Mouse (Mus musculus): Measurements from ENCODE around the gene Neo1. TPM values are rescaled to one million over a fixed set of nuclear protein-coding genes. Genes with fewer than 3 reads are reported as not detected.

Gene Neo1
- total RNA-seq, 2 experiments from 2014 or later: 40.7 to 45.0 TPM

DNA sequence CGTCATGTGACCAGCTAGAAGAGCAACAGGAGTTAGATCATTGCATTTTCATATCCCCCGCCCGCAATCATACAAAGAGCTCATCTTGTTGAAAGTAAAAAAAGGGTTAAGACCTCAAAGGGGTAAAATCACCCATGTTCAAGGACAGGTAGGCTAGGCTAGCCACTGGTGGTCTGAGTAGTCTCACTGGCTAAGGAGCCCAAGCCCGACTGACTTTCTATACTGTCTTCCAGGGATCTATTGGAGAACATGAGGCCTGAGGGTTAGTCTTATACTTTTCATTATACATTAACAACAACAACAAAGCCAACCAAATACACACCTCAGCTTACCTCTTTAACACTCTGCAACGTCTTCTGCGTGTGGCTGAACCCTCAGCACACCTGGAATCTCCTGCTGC, 160.8 kb downstream of the Neo1 start:
- no peak for DNase-seq (ENCODE audit: low spot score)
- intact Hi-C loops (cut with DNase I): loop anchor here (10.0 kb wide), 1 partner anchor 101 kb away; no protein-coding TSS in a partner anchor

DNA sequence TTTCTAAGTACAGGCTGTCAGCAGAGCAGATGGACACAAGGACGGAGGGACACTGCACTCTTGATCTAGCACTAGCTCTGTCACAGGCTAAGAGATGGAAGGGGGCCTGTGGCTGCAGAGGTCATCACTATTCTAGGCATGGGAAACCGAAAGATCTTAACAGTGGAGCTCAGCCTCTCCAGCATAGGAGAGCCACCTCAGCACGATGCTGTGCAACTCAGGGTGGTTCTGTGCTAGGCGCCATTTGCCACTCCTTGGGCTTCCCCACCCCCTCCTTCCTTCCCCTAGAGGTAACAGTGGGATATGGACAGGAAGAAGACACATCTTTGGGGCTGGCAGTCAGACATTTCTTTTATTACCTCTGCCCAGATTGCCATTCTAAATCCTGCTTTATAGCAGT, 161.9 kb downstream of the Neo1 start:
- DNase-seq (ENCODE audit: low spot score): no peak
- intact Hi-C loops (cut with DNase I): loop anchor here (1.0 to 10.0 kb wide), 4 partner anchors 100 to 332 kb away; no protein-coding TSS in a partner anchor

DNA sequence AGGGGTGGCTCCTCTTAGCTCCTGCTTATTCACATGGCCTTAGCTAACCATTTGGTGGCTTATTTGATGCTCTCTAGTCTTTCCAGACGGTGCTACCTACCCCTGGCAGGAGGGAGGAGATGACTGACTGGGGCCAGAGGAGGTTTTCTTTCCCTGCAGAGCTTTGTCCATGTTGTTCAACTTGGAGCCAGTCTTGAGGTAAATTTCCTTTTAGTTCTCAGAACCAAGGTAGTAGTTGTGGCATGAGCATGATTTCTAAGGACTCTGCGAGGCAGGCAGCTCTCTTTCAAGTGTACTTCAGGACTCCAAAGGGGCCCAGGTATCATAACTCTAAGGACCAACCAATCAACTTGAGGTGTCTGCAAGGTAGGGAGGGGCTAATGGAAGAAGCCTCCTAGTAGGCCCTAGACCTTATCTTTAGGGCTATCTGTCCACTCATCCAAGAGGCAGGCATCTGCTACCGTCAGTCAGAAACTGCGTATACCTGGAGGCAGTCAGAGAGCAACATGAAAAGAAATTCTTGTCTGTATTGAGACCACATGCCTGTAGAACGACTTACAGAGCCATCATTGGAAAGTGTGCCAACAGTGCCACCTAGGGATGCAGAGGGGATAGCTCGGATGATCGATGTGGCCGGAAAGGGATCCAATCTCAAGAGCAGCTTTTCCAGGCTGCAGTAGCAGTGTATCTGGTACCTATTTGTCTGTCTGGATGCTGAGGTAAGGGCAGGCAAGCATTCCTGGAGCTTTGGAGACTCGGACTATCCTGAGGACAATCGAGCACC, 162.5 kb downstream of the Neo1 start:
- DNase-seq (ENCODE audit: low spot score): no peak
- intact Hi-C loops (cut with DNase I): loop anchor here (1.0 to 10.0 kb wide), 4 partner anchors 99 to 331 kb away; no protein-coding TSS in a partner anchor

DNA sequence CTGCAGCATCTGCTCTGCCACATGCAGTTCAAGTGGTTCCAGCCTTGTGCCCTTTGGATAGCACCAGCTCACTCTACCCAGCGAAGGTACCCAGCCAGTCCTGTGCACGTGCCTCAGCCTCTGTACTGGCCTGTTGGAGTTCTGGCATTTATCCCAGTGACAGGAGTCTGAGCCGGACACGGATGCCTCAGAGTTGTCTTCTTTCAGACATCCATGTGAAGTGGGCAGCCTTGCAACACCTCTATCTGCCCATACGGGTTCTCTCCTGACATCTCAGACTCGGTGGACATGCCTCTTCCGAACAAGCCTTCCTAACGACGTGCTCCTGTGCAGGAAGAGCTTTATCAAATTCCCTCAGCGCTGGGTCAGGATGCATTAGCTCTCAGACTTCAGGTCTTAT, 165.1 kb downstream of the Neo1 start:
- intact Hi-C loops (cut with DNase I): loop anchor here (5.0 to 10.0 kb wide), 3 partner anchors 96 to 329 kb away; no protein-coding TSS in a partner anchor
- no peak for DNase-seq (ENCODE audit: low spot score)

DNA sequence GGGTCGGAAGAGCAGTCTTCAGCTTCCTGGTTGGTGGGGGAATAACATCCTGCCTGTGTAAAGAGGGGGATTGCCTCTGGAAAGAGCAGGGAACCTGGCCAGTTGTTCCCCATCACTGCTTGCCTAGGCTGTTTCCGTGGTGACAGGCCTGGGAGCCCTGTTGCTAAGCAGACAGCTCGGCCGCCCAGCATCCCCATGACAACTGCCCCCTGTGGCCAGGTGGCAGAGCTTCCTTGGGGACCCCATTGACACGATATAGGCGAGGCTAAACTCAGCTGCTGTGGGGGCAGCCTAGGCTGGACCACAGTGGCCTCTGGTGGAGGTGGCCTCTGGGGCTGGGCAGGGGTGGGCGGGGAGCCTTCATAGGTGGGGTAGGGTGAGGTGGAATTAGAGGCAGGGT, 172.4 kb downstream of the Neo1 start:
- no peak for DNase-seq (ENCODE audit: low spot score)
- intact Hi-C loops (cut with DNase I): no loop called here

DNA sequence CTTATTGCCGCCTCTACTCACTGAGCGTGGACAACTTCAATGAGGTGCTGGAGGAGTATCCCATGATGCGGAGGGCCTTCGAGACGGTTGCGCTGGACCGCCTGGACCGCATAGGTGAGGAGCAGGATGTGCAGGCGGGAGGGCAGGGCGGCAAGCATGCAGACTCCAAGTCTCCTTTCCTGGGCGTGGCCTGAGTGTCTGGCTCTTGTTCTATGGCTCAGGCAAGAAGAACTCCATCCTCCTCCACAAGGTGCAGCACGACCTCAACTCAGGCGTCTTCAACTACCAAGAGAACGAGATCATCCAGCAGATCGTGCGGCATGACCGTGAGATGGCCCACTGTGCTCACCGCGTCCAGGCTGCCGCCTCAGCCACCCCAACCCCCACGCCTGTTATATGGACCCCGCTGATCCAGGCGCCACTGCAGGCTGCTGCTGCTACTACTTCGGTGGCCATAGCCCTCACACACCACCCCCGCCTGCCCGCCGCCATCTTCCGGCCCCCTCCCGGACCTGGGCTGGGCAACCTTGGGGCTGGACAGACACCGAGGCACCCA, 177.1 kb downstream of the Neo1 start:
- DNase-seq (ENCODE audit: low spot score): no peak
- intact Hi-C loops (cut with DNase I): no loop called here

DNA sequence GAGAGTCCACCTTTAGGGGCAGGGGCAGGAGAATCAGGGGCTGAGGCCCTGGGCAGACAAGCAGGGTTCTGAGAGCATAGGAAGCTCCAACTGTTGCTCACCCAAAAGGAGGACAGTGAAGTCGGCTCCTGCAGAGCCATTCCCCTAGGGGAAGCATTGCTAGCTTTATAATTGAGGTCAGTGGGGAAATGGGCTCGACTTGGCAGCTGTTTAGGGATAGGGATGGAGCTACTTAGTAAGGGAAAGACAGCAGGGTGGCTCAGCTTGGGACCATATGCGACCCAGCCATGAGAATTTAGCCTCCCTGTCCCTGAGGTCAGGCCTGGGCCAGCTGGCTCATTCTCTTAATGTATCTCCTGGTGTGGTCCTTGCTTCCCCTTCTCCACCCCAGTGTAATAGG, 181.3 kb downstream of the Neo1 start:
- intact Hi-C loops (cut with DNase I): no loop called here
- no peak for DNase-seq (ENCODE audit: low spot score)

DNA sequence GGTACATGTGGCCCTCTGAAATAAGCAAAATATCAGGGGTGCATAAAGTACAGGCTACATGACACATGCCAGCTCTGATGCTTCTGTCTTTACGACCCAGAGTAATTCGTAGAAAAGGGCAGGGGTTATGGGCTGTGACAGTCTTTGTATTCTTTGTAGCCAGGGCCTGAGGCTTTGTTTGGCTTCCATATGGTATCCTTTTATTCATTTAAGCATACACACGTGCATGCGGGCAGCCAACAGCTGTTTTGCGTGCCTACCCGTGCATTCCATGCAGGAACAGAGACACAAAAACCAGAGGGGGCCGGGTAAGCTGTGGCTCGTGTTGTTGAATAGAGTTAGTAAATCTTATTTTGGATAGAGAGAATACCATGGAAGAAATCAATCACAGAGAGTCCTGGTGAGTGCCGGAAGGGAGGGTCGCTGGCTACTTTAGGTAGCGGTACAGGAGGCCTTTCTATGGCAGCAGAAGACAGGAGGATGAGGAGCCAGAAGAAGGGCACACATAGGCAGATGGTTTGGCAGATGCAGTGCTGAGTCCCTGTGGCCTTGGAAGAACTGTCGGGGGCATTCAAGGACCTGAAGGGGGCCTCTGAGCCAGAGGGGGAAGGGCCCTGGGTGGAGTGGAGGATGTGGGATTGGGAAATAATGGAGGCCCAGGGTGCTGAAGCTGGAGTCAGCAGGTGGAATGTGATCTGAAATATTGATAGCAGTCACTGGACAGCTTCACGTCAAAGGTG, 186.5 kb downstream of the Neo1 start:
- DNase-seq (ENCODE audit: low spot score): no peak
- intact Hi-C loops (cut with DNase I): no loop called here

DNA sequence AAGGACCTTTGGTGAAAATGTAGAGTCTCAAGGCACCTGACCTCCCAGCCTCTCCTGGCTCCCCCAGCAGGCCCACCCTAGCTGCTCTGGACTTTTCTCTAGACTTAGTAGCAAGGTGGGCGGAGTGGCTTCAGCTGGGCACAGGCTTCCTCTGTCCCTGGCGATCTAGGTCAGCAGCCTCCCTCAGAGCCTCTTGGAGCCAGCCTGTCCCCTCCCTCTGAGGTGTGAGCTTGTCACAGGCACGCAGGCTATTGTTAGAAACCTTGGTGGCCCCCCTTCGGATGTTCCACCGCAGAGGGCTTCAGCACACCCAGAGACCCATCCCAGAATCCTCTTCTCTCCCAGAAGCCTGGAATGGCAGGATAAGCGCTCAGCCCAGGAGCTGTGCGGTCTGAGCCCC, 188.6 kb downstream of the Neo1 start:
- intact Hi-C loops (cut with DNase I): no loop called here

DNA sequence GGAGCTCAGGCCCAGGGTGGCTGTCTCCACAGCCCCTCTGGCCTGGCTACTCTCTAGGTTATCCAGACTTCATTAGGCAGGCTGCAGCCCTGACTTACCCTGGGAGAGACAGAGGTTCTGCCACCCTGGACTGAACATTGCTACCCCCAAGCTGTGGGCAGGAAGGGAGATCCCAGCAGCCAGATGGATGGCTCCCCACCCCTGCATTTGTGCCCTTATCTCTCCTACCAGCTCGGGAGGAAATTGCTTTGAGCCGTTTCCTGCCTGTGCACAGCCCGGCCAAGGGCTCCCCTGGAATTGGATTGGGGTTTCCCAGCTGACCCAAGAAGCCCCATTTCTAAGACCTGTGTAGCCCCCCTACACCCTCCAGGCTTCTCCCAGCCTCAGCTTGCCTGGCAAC, 189.2 kb downstream of the Neo1 start:
- DNase-seq (ENCODE audit: low spot score): no peak
- intact Hi-C loops (cut with DNase I): no loop called here

More for the DNA sequence above, 188.6 kb downstream of the Neo1 start:
- DNase-seq (ENCODE audit: low spot score): no peak

DNA sequence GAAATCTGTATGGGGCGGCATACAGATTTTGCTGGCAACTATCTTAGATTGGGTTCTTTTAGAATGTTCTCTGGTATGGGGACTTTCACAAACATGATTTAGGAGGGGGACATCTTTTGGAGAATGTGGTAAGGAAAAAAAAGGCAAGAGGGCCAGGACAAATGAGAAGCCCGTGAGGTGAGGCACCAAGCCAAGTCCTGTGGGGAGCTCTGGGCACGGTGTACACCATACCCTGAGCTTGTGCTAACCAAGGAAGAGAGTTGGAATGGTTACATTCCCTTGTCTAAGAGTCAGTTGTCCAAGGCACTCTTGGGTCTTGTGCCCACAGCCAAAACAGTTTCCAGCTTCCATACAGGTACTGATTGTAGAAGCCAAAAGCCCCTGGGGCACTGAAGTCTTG, 191.6 kb downstream of the Neo1 start:
- no peak for DNase-seq (ENCODE audit: low spot score)
- intact Hi-C loops (cut with DNase I): no loop called here

DNA sequence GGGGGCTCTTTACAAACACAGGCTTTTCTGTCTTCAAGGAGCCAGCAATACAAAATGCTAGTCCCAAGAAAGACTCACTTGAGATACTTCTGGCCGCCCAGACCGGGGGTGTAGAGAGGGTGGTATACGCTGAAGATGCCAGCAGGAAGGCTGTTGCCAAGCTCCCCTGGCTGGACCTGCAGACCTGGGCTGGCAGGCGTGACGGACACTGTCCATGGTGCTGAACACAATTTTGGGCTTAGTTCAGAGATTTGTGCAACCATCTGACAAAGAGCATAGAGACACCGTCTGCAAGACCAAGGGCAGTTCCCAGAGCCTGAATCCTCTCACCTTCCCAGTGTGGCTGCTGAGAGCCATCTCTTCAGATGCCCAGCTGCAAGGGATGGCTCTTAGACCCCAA, 194.6 kb downstream of the Neo1 start:
- no peak for DNase-seq (ENCODE audit: low spot score)

DNA sequence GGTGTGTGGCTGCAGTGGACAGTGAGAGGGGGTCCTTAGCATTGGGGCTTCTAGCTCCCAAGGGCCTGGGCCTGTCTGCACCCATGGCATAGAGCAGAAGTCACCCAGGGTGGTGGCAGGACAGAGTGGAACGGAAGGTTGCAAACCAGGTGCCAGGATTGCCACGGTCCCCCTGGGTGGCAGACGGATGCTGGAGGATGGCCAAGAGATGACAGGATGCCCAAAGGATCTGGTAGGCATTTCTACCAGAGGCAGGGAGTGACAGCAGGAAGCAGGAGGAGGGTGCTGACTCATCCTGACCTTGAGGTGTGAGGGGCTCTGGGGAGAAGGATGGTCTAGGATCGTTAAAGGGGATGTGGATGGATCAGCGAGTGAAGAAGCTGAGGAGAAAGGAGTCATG, 197.7 kb downstream of the Neo1 start:
- no peak for DNase-seq (ENCODE audit: low spot score)
- intact Hi-C loops (cut with DNase I): no loop called here

More for the DNA sequence above, 194.6 kb downstream of the Neo1 start:
- intact Hi-C loops (cut with DNase I): no loop called here

DNA sequence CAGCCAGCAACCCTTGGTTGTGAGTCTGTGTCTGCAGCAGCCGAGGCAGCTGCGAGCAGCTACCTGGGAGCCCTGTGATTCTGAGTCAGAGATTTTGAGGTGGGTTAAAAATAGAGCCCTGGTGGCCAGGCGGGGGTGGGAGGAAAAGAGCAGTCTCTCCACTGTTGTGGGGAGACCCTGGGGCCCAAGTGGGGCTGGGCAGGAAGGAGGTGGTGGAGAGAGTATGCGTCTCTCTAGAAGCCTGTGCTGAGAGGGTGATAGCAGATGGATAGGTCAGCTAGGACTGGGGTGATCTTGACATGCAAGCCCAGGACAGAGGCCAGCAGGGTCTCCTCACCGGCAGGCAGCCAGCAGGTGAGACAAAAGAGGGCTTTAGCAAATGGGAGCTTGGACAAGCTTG, 199.1 kb downstream of the Neo1 start:
- intact Hi-C loops (cut with DNase I): no loop called here
- DNase-seq (ENCODE audit: low spot score): no peak

DNA sequence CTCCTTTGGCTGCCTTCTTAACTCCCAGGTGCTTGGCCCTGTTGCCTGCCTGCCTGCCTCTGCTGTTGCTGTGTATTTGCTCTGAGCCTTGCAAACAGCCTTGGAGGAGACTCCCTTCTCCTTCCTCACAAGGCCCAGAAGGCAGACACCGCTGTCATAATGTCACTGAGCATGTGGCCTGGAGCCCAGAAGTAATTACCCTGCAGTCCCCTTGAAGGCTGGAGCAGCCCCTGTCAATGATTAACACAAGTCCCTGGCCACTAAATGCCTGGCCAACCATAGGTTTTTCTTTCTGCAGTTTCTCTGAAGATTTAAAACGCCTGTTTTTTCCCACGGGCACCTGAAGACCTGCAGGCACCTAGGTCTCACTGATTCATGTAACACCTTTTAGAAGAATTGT, 203.3 kb downstream of the Neo1 start:
- no peak for DNase-seq (ENCODE audit: low spot score)
- intact Hi-C loops (cut with DNase I): no loop called here

DNA sequence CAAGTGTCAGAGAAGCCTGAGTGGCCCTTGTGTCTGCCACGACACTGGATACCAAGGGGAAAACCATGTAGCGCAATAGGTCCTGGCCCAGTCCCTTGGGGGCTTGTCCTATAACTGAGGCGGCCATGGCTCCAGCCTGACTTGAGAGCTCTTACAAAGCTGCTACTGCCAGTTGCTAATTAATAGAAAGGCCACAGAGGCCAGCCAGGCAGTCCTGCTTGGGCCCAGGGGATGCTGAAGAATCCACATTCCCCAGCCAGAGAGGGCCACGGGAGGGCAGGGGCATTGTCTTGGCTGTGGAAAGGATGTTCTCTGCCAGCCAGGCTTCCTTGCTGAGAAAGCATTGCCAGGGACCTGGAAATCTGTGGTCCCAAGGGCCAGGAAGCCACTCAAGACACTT, 206.6 kb downstream of the Neo1 start:
- intact Hi-C loops (cut with DNase I): no loop called here
- no peak for DNase-seq (ENCODE audit: low spot score)

Other genes starting within 250 kb of the Neo1 start
- gene Hcn4, start 213.0 kb downstream of the Neo1 start, total RNA-seq (2021): 1 to 10 TPM; 6.5 to 7.0 TPM

All from heart, postnatal 25 days (tissue).